Mouse (Mus musculus): Measurements from ENCODE around the gene Aadac. TPM values are rescaled to one million over a fixed set of nuclear protein-coding genes. Genes with fewer than 3 reads are reported as not detected.

The Aadac gene
- not detected for polyA plus RNA-seq (2017; shearing (Covaris generic))

GRCm38 (mm10) chr3:60025417-60025816 lies at the start of gene Aadac:
Aadac (plus strand) TSS chr3:60025717.

GRCm38 (mm10) chr3:60006443-60006842 lies 19.1 kb upstream of the Aadac start, which contains the start of gene Aadacl2:
Aadacl2 (plus strand) TSS chr3:60006743.

GRCm38 (mm10) chr3:60081648-60082047 lies 56.1 kb downstream of the Aadac start, which contains the start of gene Sucnr1:
Sucnr1 (plus strand) TSS chr3:60081869.

Other genes starting within 250 kb of the Aadac start
- not detected for gene Gm8298, start 164.7 kb upstream of the Aadac start, polyA plus RNA-seq (2017; shearing (Covaris generic))
- gene C130079G13Rik, start 100.5 kb upstream of the Aadac start, polyA plus RNA-seq (2017; shearing (Covaris generic)) = not detected
- gene Aadacl2, start 19.0 kb upstream of the Aadac start, polyA plus RNA-seq (2017; shearing (Covaris generic)) = not detected
- not detected for gene Sucnr1, start 56.2 kb downstream of the Aadac start, polyA plus RNA-seq (2017; shearing (Covaris generic))